Mouse (Mus musculus): ENCODE measurements around the gene Ip6k1.

Gene Ip6k1

DNA sequence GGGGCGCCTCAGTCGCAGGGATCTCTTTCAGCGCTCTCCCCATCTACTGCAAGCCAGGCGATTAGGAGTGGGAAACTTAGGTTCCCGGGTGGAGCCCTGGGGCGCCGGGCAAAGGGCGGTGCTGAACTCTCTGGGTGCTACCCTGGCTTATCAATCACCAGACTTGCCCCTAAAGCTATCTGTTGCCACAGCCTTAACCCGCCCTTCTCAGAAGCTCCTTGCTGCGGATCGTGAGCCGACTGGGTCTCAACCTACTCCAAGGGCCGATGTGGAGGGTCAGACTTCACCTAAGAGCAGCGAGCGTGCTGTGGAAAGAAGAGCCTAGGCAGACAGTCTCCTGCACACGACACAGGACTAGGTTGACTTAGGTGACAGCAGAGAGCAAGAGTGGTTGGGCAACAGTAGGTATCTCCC is 92.7 kb downstream of the Ip6k1 start:
- peak overlapping the region; percentile 97 for H3K4me3 ChIP-seq (replicated peaks; ENCODE audit: low read length)
- H3K4me1 ChIP-seq (replicated peaks; ENCODE audit: low read depth, low read length), result peaks cover 54% of the 10 kb centered on the region
- H3K36me3 ChIP-seq (ENCODE audit: insufficient read depth, low read length), result peaks cover 33% of the 10 kb centered on the region
- TF ChIP-seq POU5F1 (IDR thresholded peaks at IDR 0.05; ENCODE audit: borderline replicate concordance, low read length) (no peak), NANOG (IDR thresholded peaks at IDR 0.05; ENCODE audit: borderline replicate concordance, low read length) (no peak)
- H3K9me3 ChIP-seq (ENCODE audit: low read length), result no peaks in the 10 kb centered on the region
- H3K27me3 ChIP-seq (ENCODE audit: insufficient read depth, low read length), result peaks cover 3% of the 10 kb centered on the region; the same call in 1 of the 2 replicates

DNA sequence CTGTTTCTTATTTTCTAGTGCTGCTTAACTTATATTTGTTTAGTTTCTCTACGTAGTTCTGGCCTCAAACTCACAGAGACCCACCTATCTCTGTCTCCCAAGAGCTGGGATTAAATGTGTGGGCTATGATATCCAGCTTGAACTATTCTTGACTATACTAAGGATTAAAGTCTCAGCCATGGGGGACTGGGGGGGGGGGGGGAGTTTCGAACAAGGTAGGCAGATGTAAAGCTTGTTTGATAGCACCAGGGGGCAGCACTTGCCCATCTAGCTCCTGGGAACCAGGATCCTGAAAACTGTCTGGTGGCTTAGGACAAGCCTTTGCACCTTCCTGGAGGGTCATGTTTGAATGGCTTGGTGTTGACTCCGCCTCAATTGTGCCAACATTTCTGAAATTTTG is 93.2 kb downstream of the Ip6k1 start:
- peaks cover 28% of the 10 kb centered on the region for H3K36me3 ChIP-seq (ENCODE audit: insufficient read depth, low read length)
- H3K9me3 ChIP-seq (ENCODE audit: low read length), result no peaks in the 10 kb centered on the region
- H3K27me3 ChIP-seq (ENCODE audit: insufficient read depth, low read length), result peaks cover 3% of the 10 kb centered on the region; the same call in 1 of the 2 replicates
- TF ChIP-seq NANOG (IDR thresholded peaks at IDR 0.05; ENCODE audit: borderline replicate concordance, low read length), result no peak
- TF ChIP-seq CTCF (conservative IDR thresholded peaks at IDR 0.05; ENCODE audit: low read length), result peak; percentile 58
- no peak for TF ChIP-seq POU5F1 (IDR thresholded peaks at IDR 0.05; ENCODE audit: borderline replicate concordance, low read length)
- peak overlapping the region; percentile 97 for H3K4me3 ChIP-seq (replicated peaks; ENCODE audit: low read length)
- H3K4me1 ChIP-seq (replicated peaks; ENCODE audit: low read depth, low read length), result peaks cover 54% of the 10 kb centered on the region

DNA sequence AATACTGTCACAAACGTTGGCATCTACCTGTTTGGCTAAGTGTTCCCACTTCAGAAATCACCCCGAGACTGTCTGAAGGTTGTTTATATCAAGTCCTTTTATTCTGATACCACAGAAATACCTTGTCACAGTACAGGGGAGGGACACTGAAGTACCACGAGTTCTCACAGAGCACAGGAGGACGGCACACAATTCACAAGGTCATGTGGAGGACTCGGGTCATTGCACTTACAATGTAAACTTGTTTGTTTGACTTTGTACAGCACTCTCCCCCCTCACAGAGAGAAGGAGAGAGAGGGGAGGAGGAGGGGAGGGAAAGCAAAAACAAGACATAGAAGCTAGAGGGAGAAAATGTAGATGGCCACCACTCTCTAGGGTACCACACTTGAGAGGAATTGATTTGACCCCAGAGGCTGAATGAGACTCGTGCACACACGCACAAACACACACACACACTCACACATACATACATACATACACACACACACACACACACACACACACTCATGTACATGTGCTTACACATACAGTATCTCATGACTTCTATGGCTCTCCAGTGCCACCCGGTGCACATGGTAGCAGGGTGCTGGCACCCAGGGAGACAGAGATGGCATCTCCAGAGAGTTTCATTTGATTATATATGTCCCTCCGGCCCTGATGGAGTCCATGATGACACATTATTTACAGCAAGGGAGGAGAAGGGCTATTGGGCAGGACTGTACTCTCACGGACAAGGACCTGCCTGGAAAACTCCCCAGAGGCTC is 93.8 kb downstream of the Ip6k1 start:
- Histone ChIP-seq H3K9me3 (ENCODE audit: low read length) (no peaks in the 10 kb centered on the region), H3K4me1 (replicated peaks; ENCODE audit: low read depth, low read length) (peaks cover 54% of the 10 kb centered on the region), H3K4me3 (replicated peaks; ENCODE audit: low read length) (no peak overlapping the region), H3K27me3 (ENCODE audit: insufficient read depth, low read length) (peaks cover 3% of the 10 kb centered on the region; the same call in 1 of the 2 replicates), H3K36me3 (ENCODE audit: insufficient read depth, low read length) (peaks cover 22% of the 10 kb centered on the region)
- TF ChIP-seq CTCF (conservative IDR thresholded peaks at IDR 0.05; ENCODE audit: low read length) (no peak), NANOG (IDR thresholded peaks at IDR 0.05; ENCODE audit: borderline replicate concordance, low read length) (no peak), POU5F1 (IDR thresholded peaks at IDR 0.05; ENCODE audit: borderline replicate concordance, low read length) (no peak)
